Mouse (Mus musculus) olfactory bulb, adult 2 months (tissue): Measurements from ENCODE around the gene Sema5a. TPM values are rescaled to one million over a fixed set of nuclear protein-coding genes. Genes with fewer than 3 reads are reported as not detected.

Experiments
- H3K27ac ChIP-seq: fragments of 200-500 bp; 2 replicates; pipeline ENCODE4 v1.5.1; 2012; ENCODE audit warnings: low read depth, low read length; ENCODE audit not compliant: insufficient read depth
- H3K4me1 ChIP-seq: fragments of 200-500 bp; 2 replicates; pipeline ENCODE4 v1.6.1; 2012; ENCODE audit warnings: low read length; ENCODE audit not compliant: control insufficient read depth, insufficient read depth
- H3K4me3 ChIP-seq: fragments of 200-500 bp; 2 replicates; pipeline ENCODE4 v1.5.1; 2012; ENCODE audit warnings: mild to moderate bottlenecking, low read depth, low read length, moderate library complexity; ENCODE audit not compliant: insufficient read depth
- CTCF ChIP-seq: fragments of 200-500 bp; IDR thresholded peaks from 2 replicates; pipeline ENCODE4 v1.5.1; 2012; ENCODE audit warnings: low read depth, mild to moderate bottlenecking, low read length, moderate library complexity; ENCODE audit not compliant: insufficient read depth
- POLR2A ChIP-seq: fragments of 200-500 bp; IDR thresholded peaks from 2 replicates; pipeline ENCODE4 v1.6.1; 2012; ENCODE audit warnings: mild to moderate bottlenecking, low read depth, low read length, moderate library complexity; ENCODE audit not compliant: insufficient read depth
- WGBS: fragments of 180-500 bp; shearing (Covaris S2); methylation state at CpG from one replicate; pipeline ENCODE4 v1.1.7; 2018; 5-methylcytosine and 5-hydroxymethylcytosine counted together
- polyA plus RNA-seq: library from polyadenylated mRNA; stranded (reverse); fragments of >200 nt; gene quantifications from 2 replicates; pipeline ENCODE4 v1.2.4, GENCODE M21; 2012; ENCODE audit warnings: low replicate concordance; ENCODE audit not compliant: missing spikeins, insufficient read depth, insufficient read length

Gene Sema5a
- polyA plus RNA-seq, 1 experiment = not detected

DNA sequence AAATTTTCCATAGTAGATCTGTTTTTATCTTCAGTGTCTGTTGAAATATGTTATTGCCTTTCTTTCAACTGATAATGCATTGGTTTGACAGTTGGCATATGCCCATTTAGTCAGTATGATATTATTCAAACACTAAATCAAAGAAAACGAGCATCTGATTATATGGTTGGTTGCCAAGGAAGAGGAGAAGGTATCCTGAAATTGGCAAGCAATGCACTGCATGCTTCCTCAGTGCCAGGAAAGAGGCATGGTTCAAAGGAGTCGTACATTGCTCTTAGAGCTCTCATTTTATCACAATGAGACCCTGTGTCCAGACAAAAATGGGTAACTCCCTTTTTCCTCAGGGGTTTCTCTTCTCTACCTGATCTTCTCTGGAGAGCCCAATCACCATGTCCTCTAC is 214.4 kb downstream of the Sema5a start:
- no peak overlapping the region for H3K27ac ChIP-seq
- TF ChIP-seq CTCF (no peak), POLR2A (no peak)
- 60% methylated on average over 2 of the region's 2 CpGs for WGBS
- no peak overlapping the region for H3K4me3 ChIP-seq
- no peaks in the 10 kb centered on the region for H3K4me1 ChIP-seq

DNA sequence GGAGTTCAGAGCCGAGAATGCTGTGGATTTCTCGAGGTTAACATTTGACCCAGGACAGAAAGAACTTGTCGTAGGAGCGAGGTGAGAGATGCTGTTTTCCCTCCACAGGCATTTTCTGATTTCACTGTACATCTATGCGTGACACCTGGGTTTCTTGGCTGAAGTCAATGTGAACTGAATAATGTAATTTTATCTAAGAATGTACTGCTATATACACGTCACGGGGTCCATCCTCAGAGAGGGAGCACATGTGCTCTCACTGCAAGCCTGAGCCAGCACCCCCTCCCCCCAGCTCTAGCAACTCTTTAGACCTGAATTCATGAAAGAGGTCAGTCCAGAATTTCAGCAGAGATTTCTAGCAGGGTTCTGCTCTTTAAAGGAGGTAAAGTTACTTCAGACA is 215.6 kb downstream of the Sema5a start:
- Histone ChIP-seq H3K4me3 (no peak overlapping the region), H3K27ac (no peak overlapping the region), H3K4me1 (no peaks in the 10 kb centered on the region)
- 93% methylated on average over 7 of the region's 7 CpGs for WGBS
- TF ChIP-seq POLR2A (no peak), CTCF (no peak)

DNA sequence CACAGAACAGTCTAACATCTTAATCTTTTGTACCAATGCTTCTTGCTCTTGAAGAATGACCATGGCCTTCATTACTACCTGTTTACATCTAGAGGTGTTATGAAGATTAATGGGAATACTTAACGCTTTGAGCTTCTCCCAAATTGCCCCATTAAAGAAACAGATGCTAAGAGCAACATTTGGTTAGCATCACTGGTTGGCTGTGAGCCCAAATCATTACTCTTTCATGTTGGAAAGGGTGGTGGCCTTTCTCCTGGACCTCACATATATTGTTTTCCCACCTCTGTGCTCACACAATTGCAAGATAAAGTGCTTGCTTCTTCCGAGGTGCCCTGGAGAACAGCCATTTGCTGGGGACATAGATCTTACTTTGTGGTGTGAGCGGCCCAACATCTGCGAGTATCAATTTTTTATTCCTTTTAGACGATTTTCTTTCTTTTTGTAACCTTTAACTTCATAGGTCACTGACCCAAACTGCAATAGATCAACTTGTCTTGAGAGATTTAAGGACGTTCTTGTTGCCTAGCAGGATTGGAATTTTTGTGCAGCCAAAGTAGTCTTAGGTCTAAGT is 227.0 kb downstream of the Sema5a start:
- no peak for TF ChIP-seq CTCF
- no peak for TF ChIP-seq POLR2A
- Histone ChIP-seq H3K4me1 (no peaks in the 10 kb centered on the region), H3K4me3 (no peak overlapping the region), H3K27ac (no peak overlapping the region)
- 88% methylated on average over 6 of the region's 6 CpGs for WGBS

DNA sequence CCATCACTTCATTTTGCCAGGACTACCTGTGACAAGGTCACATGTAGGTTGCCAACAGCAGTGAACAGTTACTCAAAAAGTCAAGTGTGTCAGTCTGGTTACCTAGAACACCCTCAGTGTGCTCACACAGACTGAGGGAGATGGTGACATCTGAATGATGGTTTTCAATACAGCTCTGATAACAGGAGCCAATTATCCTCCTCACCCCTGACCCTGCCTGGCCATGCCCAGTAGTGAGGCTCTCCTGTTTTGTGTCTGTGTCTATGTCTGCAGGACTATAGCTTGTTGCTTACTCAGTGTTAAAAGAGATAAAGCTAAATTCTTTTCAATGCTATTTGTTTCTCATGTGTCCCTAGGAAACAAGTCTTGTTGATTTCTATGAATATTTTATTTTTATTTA is 236.1 kb downstream of the Sema5a start:
- TF ChIP-seq POLR2A = no peak
- TF ChIP-seq CTCF = no peak
- no peak overlapping the region for H3K4me3 ChIP-seq
- H3K4me1 ChIP-seq = no peaks in the 10 kb centered on the region
- no peak overlapping the region for H3K27ac ChIP-seq

DNA sequence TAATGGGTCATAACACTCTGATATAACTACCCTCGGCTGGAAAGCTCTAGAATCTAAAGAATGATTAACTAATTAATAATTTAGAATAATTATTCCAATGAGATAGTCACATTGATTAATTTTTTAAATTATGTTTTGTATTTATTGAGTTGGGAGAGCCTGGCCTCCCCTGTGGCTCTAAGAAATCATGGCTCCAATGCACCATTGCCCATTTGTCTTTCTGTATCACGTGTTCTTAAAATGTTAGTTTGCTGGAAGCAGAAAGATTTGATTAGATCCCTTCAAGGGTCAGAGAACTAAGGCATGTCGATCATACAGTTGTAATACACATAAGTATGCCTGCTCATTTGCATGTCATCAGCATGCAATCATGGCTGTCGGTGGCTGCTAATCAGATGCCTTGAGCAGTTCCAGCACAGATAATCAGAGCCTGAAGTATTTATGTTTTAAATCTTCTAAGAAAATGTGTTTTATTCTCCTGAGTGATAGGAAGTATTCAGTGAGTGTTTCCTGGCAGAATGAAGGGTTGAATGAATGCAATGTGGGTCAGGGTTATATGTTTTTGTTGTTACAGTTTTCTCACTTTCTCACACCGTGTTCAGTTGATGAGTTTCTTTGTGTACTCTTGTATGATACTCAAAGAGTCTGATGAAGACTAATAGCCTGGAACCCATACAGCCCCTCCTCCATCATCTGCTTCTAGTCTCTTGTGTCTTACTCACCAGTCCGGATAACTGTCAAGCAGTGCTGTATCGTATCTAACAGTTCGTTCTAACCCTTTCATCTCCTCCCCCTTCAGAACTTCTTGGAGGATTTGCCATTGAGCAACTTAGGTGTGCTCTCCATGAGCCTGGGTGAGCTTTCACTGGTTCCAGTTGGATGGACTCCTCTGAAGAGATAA is 240.7 kb downstream of the Sema5a start:
- no peaks in the 10 kb centered on the region for H3K4me1 ChIP-seq
- no peak overlapping the region for H3K4me3 ChIP-seq
- no peak overlapping the region for H3K27ac ChIP-seq
- TF ChIP-seq CTCF (no peak), POLR2A (no peak)
- 83% methylated on average over 8 of the region's 8 CpGs for WGBS

DNA sequence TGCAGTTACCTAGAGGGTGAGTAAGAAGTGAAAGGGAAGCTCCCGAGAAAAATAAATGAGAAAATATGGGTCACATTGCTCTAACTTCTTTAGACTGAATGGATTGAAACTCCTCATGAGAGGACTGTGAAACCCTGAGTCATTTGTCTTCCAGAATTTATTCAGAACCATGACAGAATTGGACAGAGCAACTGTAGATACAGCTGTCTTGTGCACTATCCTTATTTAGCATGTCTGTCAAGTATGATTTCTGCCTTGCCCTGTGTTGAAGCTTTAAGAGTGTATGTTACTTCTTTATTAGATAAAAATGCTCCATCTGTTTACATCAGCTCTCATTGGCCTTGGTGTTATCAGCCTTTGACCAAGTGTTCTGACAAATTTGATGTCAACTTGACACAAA is 243.4 kb downstream of the Sema5a start:
- 57% methylated on average over 1 of the region's 1 CpGs for WGBS
- H3K4me1 ChIP-seq = no peaks in the 10 kb centered on the region
- no peak overlapping the region for H3K27ac ChIP-seq
- no peak overlapping the region for H3K4me3 ChIP-seq
- TF ChIP-seq CTCF = no peak
- TF ChIP-seq POLR2A = no peak

DNA sequence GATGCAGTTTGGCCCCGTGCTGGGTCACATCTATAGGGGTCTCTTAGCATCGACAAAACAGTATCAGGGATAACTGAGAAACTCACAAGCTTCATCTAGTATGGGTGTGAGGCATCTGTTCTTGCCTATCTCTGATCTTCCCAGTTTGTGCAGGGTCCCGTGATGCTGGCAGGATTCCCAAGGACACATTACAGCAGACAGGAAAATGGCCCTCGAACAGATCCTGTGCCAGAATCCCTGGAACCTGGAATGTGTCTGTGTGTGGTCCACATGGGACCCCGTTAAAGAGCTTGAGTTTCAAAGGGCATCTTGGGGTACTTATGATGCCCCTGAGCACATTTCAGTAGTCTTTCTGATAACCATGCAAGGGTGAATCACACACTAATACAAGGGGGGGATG is 249.6 kb downstream of the Sema5a start:
- 51% methylated on average over 5 of the region's 5 CpGs for WGBS
- H3K4me1 ChIP-seq = peaks cover 3% of the 10 kb centered on the region
- no peak overlapping the region for H3K4me3 ChIP-seq
- TF ChIP-seq CTCF (no peak), POLR2A (no peak)
- no peak overlapping the region for H3K27ac ChIP-seq

DNA sequence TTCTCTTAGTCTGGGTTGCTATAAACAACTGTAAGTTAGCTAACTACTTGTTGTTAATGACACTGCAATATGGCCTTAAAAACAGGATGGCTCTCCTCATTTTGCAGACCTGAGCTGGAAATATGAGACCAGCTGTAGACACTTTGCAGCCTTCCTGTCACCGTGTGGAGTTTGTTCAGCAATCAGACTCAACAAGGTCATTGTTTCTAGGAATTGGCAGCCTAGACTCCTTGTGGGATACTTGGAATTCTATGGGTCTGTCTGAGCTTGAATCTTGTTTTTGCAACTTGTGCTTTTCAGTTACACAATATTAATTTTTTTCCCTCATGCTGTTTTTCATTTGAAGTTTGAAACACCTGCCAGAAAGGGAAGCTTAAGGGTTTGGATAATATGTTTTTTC is 250.3 kb downstream of the Sema5a start:
- Histone ChIP-seq H3K4me3 (no peak overlapping the region), H3K27ac (no peak overlapping the region), H3K4me1 (peaks cover 3% of the 10 kb centered on the region)
- WGBS = 36% methylated on average over 1 of the region's 1 CpGs
- TF ChIP-seq POLR2A = no peak

DNA sequence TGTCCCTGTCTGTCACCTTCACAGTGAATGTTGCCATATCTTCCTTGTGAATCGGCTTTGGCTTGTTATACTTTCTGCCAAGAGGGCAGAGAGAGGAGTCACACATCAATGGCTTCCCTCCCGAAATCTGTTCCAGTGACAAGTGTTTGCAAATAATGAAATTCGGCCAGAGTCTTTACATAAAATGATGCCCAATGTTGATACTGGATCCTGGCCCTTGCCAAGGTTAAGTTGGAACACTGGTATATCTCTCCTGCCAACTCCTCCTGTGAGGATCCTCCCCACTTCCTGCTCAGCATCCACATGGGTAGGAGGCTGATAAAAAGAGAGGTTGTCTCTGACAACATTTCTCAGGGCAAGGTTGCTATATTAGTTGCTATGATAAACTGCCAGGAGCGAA is 252.3 kb downstream of the Sema5a start:
- Histone ChIP-seq H3K27ac (no peak overlapping the region), H3K4me3 (no peak overlapping the region), H3K4me1 (peaks cover 3% of the 10 kb centered on the region)
- WGBS = 78% methylated on average over 4 of the region's 4 CpGs
- no peak for TF ChIP-seq CTCF
- no peak for TF ChIP-seq POLR2A

DNA sequence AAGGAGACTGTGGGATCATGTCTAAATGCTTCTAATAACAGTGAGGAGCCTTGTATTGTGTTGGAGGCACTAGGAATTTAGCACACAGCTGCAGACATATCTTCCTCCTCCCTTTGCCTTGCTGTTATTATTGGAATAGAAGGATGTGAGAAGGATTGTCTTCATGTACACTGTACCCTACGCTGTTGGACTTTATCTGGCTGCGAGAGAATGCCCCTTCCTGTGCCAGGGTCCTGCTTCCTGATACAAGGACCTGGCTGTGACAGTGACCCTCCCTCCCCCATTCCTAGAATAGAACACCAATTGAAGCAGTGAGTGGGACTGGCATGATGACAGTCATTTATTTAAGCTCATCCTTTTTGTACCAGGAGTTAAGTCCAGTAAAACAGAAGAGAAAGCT is 261.3 kb downstream of the Sema5a start:
- no peak overlapping the region for H3K4me3 ChIP-seq
- H3K4me1 ChIP-seq = peaks cover 4% of the 10 kb centered on the region; the same call in 1 of the 2 replicates
- no peak for TF ChIP-seq POLR2A
- no peak for TF ChIP-seq CTCF
- WGBS = 36% methylated on average over 2 of the region's 2 CpGs
- peak overlapping the region; percentile 87 for H3K27ac ChIP-seq
